In genomic region chr6:17750957-17751356, GRCm38 (mm10) we compare ENCODE assay signal across 13 mouse cellular contexts. TPM values are rescaled to one million over a fixed set of nuclear protein-coding genes. Genes with fewer than 3 reads are reported as not detected.
DNase-seq lines count a peak whose midpoint lies in the region; ATAC-seq and TF ChIP-seq lines count a peak whose summit lies in the region.
"Had no signal": no experiment of that assay in that cellular context is flagged by ENCODE, and none has a peak within 500 bp of the region (broad histone marks: within the 10 kb centered on the region; RNA-seq: fewer than 3 reads in every experiment).

No protein-coding gene starts in this region.

- H3K36me3 ChIP-seq in heart, embryonic 14.5 days (ENCODE audit: control insufficient read depth, insufficient read depth, low read length): no peaks in the 10 kb centered on the region
- peaks cover 24% of the 10 kb centered on the region for H3K36me3 ChIP-seq in G1E (replicated peaks)
- no peaks in the 10 kb centered on the region for H3K36me3 ChIP-seq in forebrain, embryonic 11.5 days (ENCODE audit: control insufficient read depth, insufficient read depth, low read length)
- H3K36me3 ChIP-seq in midbrain, embryonic 10.5 days: no peaks in the 10 kb centered on the region
- H3K36me3 ChIP-seq in stomach, postnatal 0 days (ENCODE audit: control insufficient read depth, insufficient read depth, low read length): no peaks in the 10 kb centered on the region
- H3K36me3 ChIP-seq: liver, embryonic 13.5 days had no signal

- peak overlapping the region; percentile 77 for H3K9ac ChIP-seq in heart, embryonic 14.5 days (ENCODE audit: low read length)
- peak overlapping the region; percentile 12; the same call in 1 of the 2 replicates for H3K9ac ChIP-seq in forebrain, embryonic 11.5 days (ENCODE audit: low read length)
- no peak overlapping the region for H3K9ac ChIP-seq in stomach, postnatal 0 days (ENCODE audit: low read length)
- H3K9ac ChIP-seq: liver, embryonic 13.5 days had no signal

- DNase-seq in heart, adult 8-10 months (ENCODE audit: low spot score): no peak
- no peak for DNase-seq in G1E (ENCODE audit: low spot score)
- DNase-seq in forebrain, embryonic 11.5 days (ENCODE audit: low spot score): no peak
- no peak for DNase-seq in midbrain, embryonic 10.5 days (ENCODE audit: low spot score)
- DNase-seq in stomach, postnatal 0 days (ENCODE audit: low spot score): no peak
- DNase-seq in ovary, postnatal 36 days (ENCODE audit: low spot score): no peak
- no peak for DNase-seq in cerebellum, postnatal 25 days
- DNase-seq: gastrocnemius, postnatal 14 days; kidney, adult 11 months; liver, embryonic 13.5 days; right cerebral cortex, postnatal 4 days; thymus, postnatal 25 days had no signal

- peak overlapping the region in 1 of 2 experiments; percentile 45; a peak in 3 of 4 replicates for H3K4me3 ChIP-seq in heart, embryonic 14.5 days (ENCODE audit: control insufficient read depth in 1 of 2, insufficient read depth in 1 of 2, low read depth in 1 of 2, low read length in 2 of 2)
- peak overlapping the region; percentile 75 for H3K4me3 ChIP-seq in G1E (ENCODE audit: low read depth, low read length)
- peak overlapping the region; percentile 49 for H3K4me3 ChIP-seq in forebrain, embryonic 11.5 days (ENCODE audit: low read depth, low read length)
- H3K4me3 ChIP-seq in midbrain, embryonic 10.5 days: peak overlapping the region; percentile 62
- H3K4me3 ChIP-seq in stomach, postnatal 0 days (ENCODE audit: low read depth, low read length): no peak overlapping the region
- H3K4me3 ChIP-seq: liver, embryonic 13.5 days had no signal

- H3K4me2 ChIP-seq in heart, embryonic 14.5 days (ENCODE audit: low read length): peak overlapping the region; percentile 83
- H3K4me2 ChIP-seq in forebrain, embryonic 11.5 days (ENCODE audit: low read depth, low read length, severe bottlenecking): peak overlapping the region; percentile 75
- H3K4me2 ChIP-seq in stomach, postnatal 0 days (replicated peaks; ENCODE audit: low read depth): no peak overlapping the region

- WGBS in heart, embryonic 14.5 days: 33% methylated on average over 6 of the region's 6 CpGs
- WGBS in forebrain, embryonic 11.5 days: 74% methylated on average over 6 of the region's 6 CpGs
- 82% methylated on average over 6 of the region's 6 CpGs for WGBS in midbrain, embryonic 10.5 days
- WGBS in stomach, postnatal 0 days: 78% methylated on average over 6 of the region's 6 CpGs

- TF ChIP-seq EP300 in stomach, postnatal 0 days (optimal IDR thresholded peaks at IDR 0.05): no peak

- no peak for ATAC-seq in heart, embryonic 14.5 days (ENCODE audit: insufficient number of reproducible peaks, insufficient read depth, low FRiP score, low read depth)
- ATAC-seq in G1E (ENCODE audit: extremely low read depth, insufficient number of reproducible peaks, low FRiP score, poor library complexity, severe bottlenecking): no peak
- no peak for ATAC-seq in forebrain, embryonic 11.5 days (replicated peaks; ENCODE audit: low FRiP score)
- ATAC-seq in stomach, postnatal 0 days (ENCODE audit: low FRiP score, low TSS enrichment): no peak

- no peaks in the 10 kb centered on the region for H3K27me3 ChIP-seq in heart, embryonic 14.5 days (ENCODE audit: control insufficient read depth, insufficient read depth, low read length)
- H3K27me3 ChIP-seq in G1E (ENCODE audit: insufficient read depth, low read length): no peaks in the 10 kb centered on the region
- no peaks in the 10 kb centered on the region for H3K27me3 ChIP-seq in forebrain, embryonic 11.5 days (ENCODE audit: control insufficient read depth, insufficient read depth, low read length)
- no peaks in the 10 kb centered on the region for H3K27me3 ChIP-seq in midbrain, embryonic 10.5 days (ENCODE audit: low read depth, poor library complexity, severe bottlenecking)
- no peaks in the 10 kb centered on the region for H3K27me3 ChIP-seq in stomach, postnatal 0 days (ENCODE audit: control insufficient read depth, insufficient read depth, low read length)
- H3K27me3 ChIP-seq: liver, embryonic 13.5 days had no signal

- no peak for TF ChIP-seq CTCF in G1E (IDR thresholded peaks at IDR 0.05; ENCODE audit: low read depth, low read length)
- no peak for TF ChIP-seq CTCF in stomach, postnatal 0 days (IDR thresholded peaks at IDR 0.05; ENCODE audit: low read depth)

- peaks cover 7 to 27% of the 10 kb centered on the region in 2 experiments for H3K4me1 ChIP-seq in heart, embryonic 14.5 days (ENCODE audit: control insufficient read depth in 2 of 2, insufficient read depth in 2 of 2, low read length in 2 of 2)
- H3K4me1 ChIP-seq in G1E (ENCODE audit: insufficient read depth, low read depth, low read length): peaks cover 54% of the 10 kb centered on the region
- H3K4me1 ChIP-seq in forebrain, embryonic 11.5 days (replicated peaks; ENCODE audit: control insufficient read depth, insufficient read depth, low read length): peaks cover 3% of the 10 kb centered on the region; the same call in 1 of the 2 replicates
- H3K4me1 ChIP-seq in midbrain, embryonic 10.5 days: peaks cover 36% of the 10 kb centered on the region
- no peaks in the 10 kb centered on the region for H3K4me1 ChIP-seq in stomach, postnatal 0 days (replicated peaks; ENCODE audit: control insufficient read depth, insufficient read depth)

- no peaks in the 10 kb centered on the region for H3K9me3 ChIP-seq in heart, embryonic 14.5 days (ENCODE audit: control insufficient read depth, low read length)
- no peaks in the 10 kb centered on the region for H3K9me3 ChIP-seq in G1E (replicated peaks)
- no peaks in the 10 kb centered on the region for H3K9me3 ChIP-seq in forebrain, embryonic 11.5 days (ENCODE audit: control insufficient read depth, low read length)
- no peaks in the 10 kb centered on the region for H3K9me3 ChIP-seq in midbrain, embryonic 10.5 days (replicated peaks)
- no peaks in the 10 kb centered on the region for H3K9me3 ChIP-seq in stomach, postnatal 0 days (ENCODE audit: control insufficient read depth, low read length)
- H3K9me3 ChIP-seq: liver, embryonic 13.5 days had no signal

- peak overlapping the region in 1 of 2 experiments; percentile 76; a peak in 2 of 4 replicates for H3K27ac ChIP-seq in heart, embryonic 14.5 days (replicated peaks in 1 of 2; ENCODE audit: control insufficient read depth in 1 of 2, insufficient read depth in 1 of 2, low read depth in 2 of 2, low read length in 2 of 2)
- no peak overlapping the region for H3K27ac ChIP-seq in forebrain, embryonic 11.5 days (ENCODE audit: low read depth, low read length)
- H3K27ac ChIP-seq in midbrain, embryonic 10.5 days (replicated peaks): peak overlapping the region; percentile 95; the same call in 1 of the 2 replicates
- no peak overlapping the region for H3K27ac ChIP-seq in stomach, postnatal 0 days (replicated peaks)

RNA-seq across cellular contexts. Expression of gene St7, which starts 58.2 kb away (rescaled TPM):
- polyA plus RNA-seq in heart, embryonic 14.5 days (2014; fragmentation: Nextera tagmentation; extraction: Ambion mirVana): 31.6 TPM in 2 replicates
- total RNA-seq in heart, adult 8-10 months (2022): 10 to 100 TPM; 14.4 to 19.0 (median 16.0) TPM
- total RNA-seq in G1E (2014; fragmentation: Nextera tagmentation) (155 TPM in 2 replicates), G1E (2017) (84.7 and 92.6 TPM in 2 replicates)
- 4.7 and 4.9 TPM in 2 replicates for polyA plus RNA-seq in G1E (2012)
- polyA plus RNA-seq in forebrain, embryonic 11.5 days (2014; fragmentation: Nextera tagmentation; extraction: Ambion mirVana): 32.9 and 33.7 TPM in 2 replicates
- polyA plus RNA-seq in midbrain, embryonic 10.5 days (2016; fragmentation: Nextera tagmentation; extraction: Ambion mirVana): 23.8 and 31.3 TPM in 2 replicates
- polyA plus RNA-seq in stomach, postnatal 0 days (2015; fragmentation: Nextera tagmentation; extraction: Ambion mirVana): 11.8 and 12.5 TPM in 2 replicates
